Mouse (Mus musculus) limb, embryonic 14.5 days (tissue): ENCODE results near the gene Wnt10b. TPM values are rescaled to one million over a fixed set of nuclear protein-coding genes. Genes with fewer than 3 reads are reported as not detected.

Source experiments
- ATAC-seq: fragments of 200-750 bp; cut with Nextera tagmentation; 2 replicates; pipeline ENCODE4 v1.8.0; 2017; ENCODE audit warnings: low read depth, moderate number of reproducible peaks, moderate TSS enrichment; ENCODE audit not compliant: low FRiP score
- DNase-seq: peaks from one replicate; pipeline ENCODE4 v3.0.0-alpha.2; 2015; ENCODE audit warnings: low spot score
- H3K27ac ChIP-seq: fragments of 300-500 bp; sonication (generic); replicated peaks from 2 replicates; pipeline ENCODE4 v1.5.1; 2014; ENCODE audit warnings: low read depth, mild to moderate bottlenecking, low read length, moderate library complexity, mixed read lengths
- H3K27me3 ChIP-seq: fragments of 300-500 bp; sonication (generic); 2 replicates; pipeline ENCODE4 v1.6.1; 2014; ENCODE audit warnings: low read length, mixed read lengths; ENCODE audit not compliant: control insufficient read depth, insufficient read depth
- H3K36me3 ChIP-seq: fragments of 300-500 bp; sonication (generic); 2 replicates; pipeline ENCODE4 v1.6.1; 2014; ENCODE audit warnings: mild to moderate bottlenecking, low read length, moderate library complexity, mixed read lengths; ENCODE audit not compliant: control insufficient read depth, insufficient read depth
- H3K4me1 ChIP-seq: fragments of 300-500 bp; sonication (generic); 2 replicates; pipeline ENCODE4 v1.6.1; 2014; ENCODE audit warnings: antibody characterized with exemption, low read length, mixed read lengths; ENCODE audit not compliant: control insufficient read depth, insufficient read depth
- H3K4me2 ChIP-seq: fragments of 300-500 bp; sonication (generic); replicated peaks from 2 replicates; pipeline ENCODE4 v1.6.1; 2014; ENCODE audit warnings: low read depth, mild to moderate bottlenecking, low read length, moderate library complexity; ENCODE audit not compliant: severe bottlenecking
- H3K4me3 ChIP-seq: fragments of 300-500 bp; sonication (generic); replicated peaks from 2 replicates; pipeline ENCODE4 v1.5.1; 2014; ENCODE audit warnings: low read length
- H3K9ac ChIP-seq: fragments of 300-500 bp; sonication (generic); 2 replicates; pipeline ENCODE4 v1.6.1; 2014; ENCODE audit warnings: mild to moderate bottlenecking, low read depth, low read length, moderate library complexity; ENCODE audit not compliant: severe bottlenecking
- H3K9me3 ChIP-seq: fragments of 300-500 bp; sonication (generic); 2 replicates; pipeline ENCODE4 v1.6.1; 2016; ENCODE audit warnings: low read length; ENCODE audit not compliant: control insufficient read depth
- POLR2A ChIP-seq: fragments of 200-500 bp; IDR thresholded peaks from 2 replicates; pipeline ENCODE4 v1.8.0; 2012; ENCODE audit warnings: inconsistent platforms, mild to moderate bottlenecking, moderate library complexity, borderline replicate concordance; ENCODE audit not compliant: insufficient read depth, insufficient read length; ENCODE audit errors: extremely low read depth
- WGBS: fragments of 180-500 bp; shearing (Covaris S2); extraction: QIAGEN DNeasy Blood & Tissue Kit; methylation state at CpG from one replicate; pipeline ENCODE4 v1.1.7; 2014; 5-methylcytosine and 5-hydroxymethylcytosine counted together
- polyA plus RNA-seq, 2 experiments: library from polyadenylated mRNA; depleted of rRNA in 1 of 2; stranded (reverse) in 1 of 2; unstranded in 1 of 2; fragments of >200 nt; fragmentation: Nextera tagmentation in 1 of 2; extraction: Ambion mirVana in 1 of 2; gene quantifications; 2 replicates each; pipeline versions ENCODE4 v1.2.1 to v1.2.3; 2012 to 2014

Gene Wnt10b
- polyA plus RNA-seq, 2 experiments, result 6.3 to 14.9 TPM

DNA sequence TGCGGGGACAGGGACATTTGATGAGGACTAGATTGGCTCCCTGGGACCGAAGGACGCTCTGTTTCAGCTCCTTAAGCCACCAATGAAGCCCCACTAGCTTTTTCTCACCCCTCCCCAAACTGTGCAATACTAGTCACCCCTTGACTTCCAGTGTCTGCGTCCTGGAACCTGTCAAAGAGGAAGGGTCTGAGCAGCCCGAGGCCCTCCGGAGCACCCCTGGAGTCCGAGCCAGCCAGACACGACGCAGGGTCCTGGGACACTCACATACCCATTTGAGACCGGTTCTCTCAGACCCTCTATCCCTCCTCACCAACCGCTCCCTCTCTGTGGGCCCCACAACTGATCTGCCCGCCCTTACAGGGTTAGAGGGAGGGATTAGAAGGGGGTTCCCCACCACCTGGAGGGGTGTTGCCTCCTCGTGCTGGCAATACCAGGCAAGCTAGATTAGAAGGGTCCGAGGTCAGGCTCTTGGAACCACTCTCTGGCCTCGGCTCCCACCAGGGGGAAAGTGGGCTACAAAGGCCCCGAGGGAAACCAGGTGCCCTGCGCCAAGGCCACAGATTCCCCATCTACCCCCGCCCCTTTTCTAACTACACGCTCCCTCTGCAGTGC is 839 bp downstream of the Wnt10b start:
- TF ChIP-seq POLR2A, result no peak
- Histone ChIP-seq H3K36me3 (no peaks in the 10 kb centered on the region), H3K27me3 (peaks cover 100% of the 10 kb centered on the region), H3K4me3 (peak overlapping the region; percentile 30), H3K4me2 (peak overlapping the region; percentile 45; the same call in 1 of the 2 replicates), H3K4me1 (peaks cover 13% of the 10 kb centered on the region), H3K9me3 (no peaks in the 10 kb centered on the region), H3K9ac (0 out of 2 replicates have a peak overlapping the region, but pooled peaks have one; percentile 28), H3K27ac (no peak overlapping the region)
- 4% methylated on average over 19 of the region's 19 CpGs for WGBS
- no peak for ATAC-seq
- no peak for DNase-seq

- ATAC-seq (no peak; the same call in 1 of the 2 replicates), DNase-seq (no peak)
- H3K4me2 ChIP-seq, result peak overlapping the region; percentile 45
- under 1% methylated on average over 44 of the region's 62 CpGs for WGBS
- H3K27me3 ChIP-seq, result peaks cover 100% of the 10 kb centered on the region
- no peaks in the 10 kb centered on the region for H3K36me3 ChIP-seq
- no peaks in the 10 kb centered on the region for H3K9me3 ChIP-seq
- H3K4me3 ChIP-seq, result peak overlapping the region; percentile 30
- H3K4me1 ChIP-seq, result peaks cover 13% of the 10 kb centered on the region
- no peak for TF ChIP-seq POLR2A
- no peak overlapping the region for H3K27ac ChIP-seq
- H3K9ac ChIP-seq, result peak overlapping the region; percentile 28; the same call in 1 of the 2 replicates
Measured at GRCm38 (mm10) chr15:98776280-98777004, 1.5 kb downstream of the Wnt10b start.

DNA sequence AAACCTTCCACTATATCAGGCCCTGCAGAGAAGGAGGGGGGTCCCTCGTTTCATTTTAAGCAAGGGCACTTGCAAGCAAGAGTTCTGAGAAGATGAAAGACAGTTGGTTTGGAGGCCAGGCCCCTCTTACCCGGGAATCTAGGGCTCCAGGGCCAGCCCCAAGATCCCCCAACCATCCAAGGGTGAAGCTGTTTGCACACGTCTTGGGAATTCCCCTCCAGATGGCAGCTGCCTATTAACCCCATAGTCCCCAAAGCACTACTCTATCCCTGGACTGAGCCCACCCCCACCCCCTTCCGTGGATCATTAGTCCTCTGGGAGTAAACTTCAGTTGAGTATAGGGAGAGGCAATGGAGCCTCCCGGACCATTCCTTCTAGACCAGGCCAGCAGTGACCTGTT is 2.4 kb downstream of the Wnt10b start:
- Histone ChIP-seq H3K27me3 (peaks cover 99% of the 10 kb centered on the region), H3K4me3 (0 out of 2 replicates have a peak overlapping the region, but pooled peaks have one; percentile 30), H3K9ac (no peak overlapping the region), H3K4me1 (peaks cover 13% of the 10 kb centered on the region), H3K36me3 (no peaks in the 10 kb centered on the region), H3K9me3 (no peaks in the 10 kb centered on the region), H3K4me2 (0 out of 2 replicates have a peak overlapping the region, but pooled peaks have one; percentile 15), H3K27ac (no peak overlapping the region)
- no peak for TF ChIP-seq POLR2A
- WGBS, result 2% methylated on average over 5 of the region's 5 CpGs
- DNase-seq, result no peak
- no peak for ATAC-seq

DNA sequence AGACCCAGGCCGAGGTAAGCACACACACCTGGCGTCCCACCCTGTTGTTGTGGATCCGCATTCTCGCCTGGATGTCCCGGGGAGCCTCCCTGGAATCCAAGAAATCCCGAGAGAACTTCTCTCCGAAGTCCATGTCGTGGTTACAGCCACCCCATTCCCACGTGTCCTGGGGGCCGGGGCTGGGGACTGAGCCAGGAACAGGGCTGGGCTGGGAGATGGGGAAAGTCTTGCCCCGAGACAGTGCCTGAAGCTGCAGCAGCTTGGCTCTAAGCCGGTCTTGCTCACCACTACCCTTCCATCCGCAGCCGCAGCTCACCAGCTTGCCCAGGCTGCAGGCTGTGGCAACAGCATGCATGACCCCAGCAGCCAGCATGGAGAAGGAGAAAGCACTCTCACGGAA is 3.9 kb downstream of the Wnt10b start:
- Histone ChIP-seq H3K27me3 (peaks cover 84% of the 10 kb centered on the region), H3K4me2 (no peak overlapping the region), H3K9ac (no peak overlapping the region), H3K27ac (no peak overlapping the region), H3K36me3 (no peaks in the 10 kb centered on the region), H3K4me1 (peaks cover 13% of the 10 kb centered on the region), H3K4me3 (no peak overlapping the region), H3K9me3 (no peaks in the 10 kb centered on the region)
- ATAC-seq, result no peak
- DNase-seq, result no peak
- TF ChIP-seq POLR2A, result no peak
- 10% methylated on average over 15 of the region's 15 CpGs for WGBS

DNA sequence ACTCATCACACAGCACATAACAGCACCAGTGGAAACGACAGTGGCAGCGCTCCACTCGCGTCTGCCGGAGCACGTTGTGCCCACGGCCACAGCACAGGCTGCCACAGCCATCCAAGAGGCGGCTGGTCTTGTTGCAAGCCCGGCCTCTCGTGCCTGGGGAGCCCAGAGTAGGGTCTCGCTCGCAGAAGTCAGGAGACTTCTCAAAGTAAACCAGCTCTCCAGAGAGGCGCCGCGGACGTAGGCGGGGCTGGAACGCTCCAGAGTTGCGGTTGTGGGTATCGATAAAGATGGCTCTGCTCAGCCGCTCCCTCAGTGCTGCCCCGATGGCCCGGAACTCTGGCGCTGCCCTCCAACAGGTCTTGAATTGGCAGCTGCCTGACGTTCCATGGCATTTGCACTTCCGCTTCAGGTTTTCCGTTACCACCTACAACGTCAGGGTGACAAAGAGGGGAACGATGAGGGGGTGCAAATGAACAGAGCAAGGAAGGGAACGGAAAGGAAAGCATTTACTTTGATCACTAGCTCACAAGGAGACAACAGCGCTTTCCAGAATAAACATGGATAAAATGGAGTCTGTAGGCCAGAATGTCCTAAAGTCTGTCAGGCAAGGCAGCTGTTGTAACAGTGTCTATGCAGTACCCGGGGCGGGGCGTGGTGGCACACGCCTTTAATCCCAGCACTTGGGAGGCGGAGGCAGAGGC is 5.3 kb downstream of the Wnt10b start:
- Histone ChIP-seq H3K9ac (peak overlapping the region; percentile 0; the same call in 1 of the 2 replicates), H3K4me1 (peaks cover 13% of the 10 kb centered on the region), H3K27ac (no peak overlapping the region), H3K9me3 (no peaks in the 10 kb centered on the region), H3K36me3 (no peaks in the 10 kb centered on the region), H3K27me3 (peaks cover 70% of the 10 kb centered on the region), H3K4me3 (peak overlapping the region; percentile 23), H3K4me2 (peak overlapping the region; percentile 42)
- WGBS, result 4% methylated on average over 36 of the region's 36 CpGs
- ATAC-seq (no peak), DNase-seq (no peak)
- TF ChIP-seq POLR2A, result no peak
